Mouse (Mus musculus) stomach, postnatal 0 days (tissue): Measurements from ENCODE around the gene Rad51.

Source experiments
- CTCF ChIP-seq: IDR thresholded peaks from 2 replicates; pipeline ENCODE4 v1.5.1; 2016; ENCODE audit warnings: antibody characterized with exemption, low read depth, mild to moderate bottlenecking, moderate library complexity
- EP300 ChIP-seq: optimal IDR thresholded peaks from 2 replicates; pipeline ENCODE3; 2016; ENCODE audit warnings: antibody characterized with exemption

GRCm38 (mm10) chr2:119156081-119156680 is 43.6 kb downstream of the Rad51 start:
- no peak for TF ChIP-seq CTCF
- no peak for TF ChIP-seq EP300
